Mouse (Mus musculus) embryo, embryonic 11 days (tissue): Measurements from ENCODE around the gene Slc6a8.

Experiments
- DNase-seq: peaks from one replicate; pipeline ENCODE4 v3.0.0-alpha.2; 2015

The Slc6a8 gene

DNA sequence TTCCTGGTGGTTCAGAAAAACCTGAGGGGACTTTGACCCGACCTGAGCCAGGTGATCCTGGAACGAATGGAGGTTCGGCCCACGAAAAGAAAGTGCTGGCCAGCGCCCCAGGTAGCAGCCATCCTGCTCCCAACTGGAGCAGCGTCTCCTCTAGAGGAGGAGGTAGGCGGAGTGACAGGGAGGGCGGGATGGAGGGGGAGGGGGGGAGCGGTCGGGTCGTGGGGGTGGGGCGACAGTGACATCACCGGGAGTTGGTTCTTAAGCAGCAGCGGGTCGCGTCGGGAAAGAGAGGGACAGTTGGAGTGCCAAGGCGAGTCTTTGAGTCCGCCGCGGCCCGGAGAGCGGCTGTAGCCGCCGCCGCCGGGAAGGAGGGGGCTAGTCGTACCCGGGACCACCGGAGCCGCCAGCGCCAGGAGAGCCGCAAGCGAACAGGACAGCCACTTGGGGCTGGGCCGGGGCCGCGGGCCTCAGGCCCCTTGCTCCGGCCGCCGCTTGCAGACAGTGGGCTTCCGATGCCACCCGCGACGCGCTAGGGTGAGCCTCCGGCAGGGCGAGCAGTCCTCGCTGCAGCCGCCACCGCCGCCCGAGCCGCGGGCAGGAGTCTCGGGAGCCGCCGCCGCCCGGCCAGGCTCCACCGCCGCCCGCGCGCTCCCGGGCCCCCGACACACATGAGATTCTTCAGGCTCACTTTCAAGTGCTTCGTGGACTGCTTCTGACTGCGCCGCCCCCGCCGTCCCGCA, at the start of gene Slc6a8:
Gene Slc6a8, plus strand, starts transcription at position 272 of the 740 bp plus-strand sequence.
- peak; percentile 79 for DNase-seq

DNA sequence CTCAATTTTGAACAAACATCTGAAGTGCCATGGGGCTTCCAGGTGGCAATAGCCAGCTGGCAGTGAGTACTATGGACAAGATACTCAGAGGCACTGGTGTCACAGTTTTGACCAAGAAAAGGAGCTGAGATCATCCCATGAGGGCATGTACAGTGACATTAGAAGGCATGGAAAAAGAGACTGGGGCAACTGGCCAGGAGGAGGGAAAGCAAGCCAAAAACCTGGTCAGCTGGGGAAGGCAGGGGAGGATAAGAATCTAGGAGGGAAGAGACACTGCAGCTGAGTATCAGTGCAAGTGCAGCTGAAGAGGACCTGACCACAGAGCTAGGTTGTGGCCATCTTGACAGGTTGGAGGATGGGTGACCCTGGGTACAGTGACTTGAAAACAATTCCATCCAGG, 46.0 kb upstream of the Slc6a8 start:
- DNase-seq, result no peak

DNA sequence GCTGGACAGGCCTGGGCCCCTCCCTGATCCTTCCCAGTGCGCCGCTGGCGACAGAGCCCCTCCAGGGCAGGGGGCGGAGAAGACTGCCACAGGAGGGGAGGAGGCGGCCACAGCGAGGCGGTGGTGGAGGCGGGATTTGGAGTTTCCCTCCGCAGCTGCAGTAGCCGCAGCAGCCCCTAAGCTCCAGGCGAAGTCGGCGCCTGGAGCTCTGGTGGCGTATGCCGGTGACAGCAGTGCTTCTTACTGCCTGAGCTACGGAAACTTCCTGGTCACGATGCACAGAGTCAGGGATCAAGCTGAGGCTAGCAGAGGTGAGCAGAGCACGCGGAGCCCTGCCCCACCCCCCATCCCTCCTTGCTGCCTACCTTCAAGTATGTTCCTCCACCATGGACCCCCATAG, 37.5 kb upstream of the Slc6a8 start:
- DNase-seq, result peak; percentile 37

DNA sequence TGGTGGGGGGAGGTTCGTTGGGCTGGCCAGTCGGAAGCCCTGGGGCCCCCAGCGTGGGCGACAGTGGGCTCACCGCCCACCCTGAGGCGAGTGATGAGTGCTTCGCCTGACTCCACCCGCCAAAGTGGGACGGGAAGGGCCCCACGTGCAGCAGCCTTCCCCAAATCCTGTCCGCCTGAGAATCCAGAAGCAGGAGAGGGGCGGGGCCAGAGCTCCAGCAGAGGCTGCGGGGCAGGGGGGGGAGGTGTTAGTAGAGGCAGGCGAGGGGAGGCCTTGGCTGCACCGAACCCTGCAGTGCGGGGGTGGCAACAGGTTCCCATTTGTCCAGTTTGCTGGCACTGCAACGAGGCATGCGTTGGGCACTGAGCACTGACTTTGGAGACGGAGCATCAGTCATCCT, 35.5 kb upstream of the Slc6a8 start:
- peak; percentile 29 for DNase-seq

DNA sequence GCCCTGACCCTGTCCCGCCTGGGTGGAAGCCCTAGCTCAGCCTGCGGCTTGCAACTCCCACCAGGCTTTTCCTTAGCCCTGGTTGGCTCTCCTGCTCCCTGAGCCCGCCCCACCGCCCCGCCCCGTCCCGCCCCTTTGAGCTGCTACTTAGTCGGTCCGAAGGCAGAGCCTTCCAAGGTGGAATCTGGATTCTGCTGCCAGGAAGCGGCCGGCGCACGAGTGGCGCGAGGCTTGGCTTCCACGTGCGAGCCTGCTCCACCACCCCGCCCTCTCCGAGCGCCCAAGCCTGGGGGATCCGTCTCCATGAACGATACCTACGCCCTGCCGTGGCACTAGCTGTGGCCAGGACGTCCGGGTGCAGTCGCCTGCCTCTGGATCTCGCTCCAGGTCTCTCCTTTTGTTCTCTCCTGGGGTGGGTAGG, 33.7 kb upstream of the Slc6a8 start, which contains the start of gene Dusp9:
Gene Dusp9, plus strand, starts transcription at position 165 of the 421 bp plus-strand sequence.
- DNase-seq, result peak; percentile 76

DNA sequence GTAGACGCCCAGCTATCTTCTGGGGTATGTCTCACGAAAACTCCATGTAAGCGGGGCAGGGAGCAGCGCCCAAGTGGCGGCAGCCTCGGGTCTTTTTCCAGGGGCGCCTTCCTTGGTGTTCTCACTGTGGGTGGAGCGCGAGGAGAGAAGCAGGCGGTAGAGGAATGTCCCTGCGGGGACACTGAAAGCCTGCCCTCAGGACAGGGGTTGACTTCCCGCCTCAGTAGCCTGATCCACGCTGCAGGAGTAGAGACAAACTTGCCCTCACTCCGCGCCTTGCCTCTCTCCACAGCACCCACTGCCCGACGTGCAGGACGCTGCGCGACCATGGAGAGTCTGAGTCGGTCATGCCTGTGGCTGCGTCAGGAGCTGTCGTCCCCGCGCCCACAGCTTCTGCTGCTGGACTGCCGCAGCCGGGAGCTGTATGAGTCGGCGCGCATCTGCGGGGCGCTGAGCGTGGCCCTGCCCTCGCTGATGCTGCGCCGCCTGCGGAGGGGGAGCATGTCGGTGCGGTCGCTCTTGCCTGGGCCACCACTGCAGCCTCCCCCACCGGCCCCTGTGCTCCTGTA, 33.0 kb upstream of the Slc6a8 start:
- DNase-seq, result peak; percentile 52

DNA sequence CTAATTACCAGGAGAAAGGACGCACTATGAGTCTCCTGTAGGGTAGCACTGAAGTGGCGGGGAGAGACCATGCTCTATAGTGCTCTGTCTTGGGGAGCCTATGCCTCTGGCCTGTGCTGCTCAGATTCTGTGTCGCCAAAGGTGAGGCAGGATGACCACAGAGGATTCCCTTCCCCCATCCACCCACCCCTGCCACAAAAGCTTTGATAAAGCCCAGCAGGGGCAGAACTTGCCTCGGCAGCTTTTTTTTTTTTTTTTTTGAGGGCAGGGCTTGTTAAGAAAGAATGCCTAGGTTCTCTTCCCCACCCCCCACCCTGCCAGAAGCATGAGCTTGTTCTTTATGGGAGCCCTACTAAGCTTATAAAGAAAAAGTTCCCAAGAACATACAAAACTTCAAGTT, 27.8 kb upstream of the Slc6a8 start:
- no peak for DNase-seq

DNA sequence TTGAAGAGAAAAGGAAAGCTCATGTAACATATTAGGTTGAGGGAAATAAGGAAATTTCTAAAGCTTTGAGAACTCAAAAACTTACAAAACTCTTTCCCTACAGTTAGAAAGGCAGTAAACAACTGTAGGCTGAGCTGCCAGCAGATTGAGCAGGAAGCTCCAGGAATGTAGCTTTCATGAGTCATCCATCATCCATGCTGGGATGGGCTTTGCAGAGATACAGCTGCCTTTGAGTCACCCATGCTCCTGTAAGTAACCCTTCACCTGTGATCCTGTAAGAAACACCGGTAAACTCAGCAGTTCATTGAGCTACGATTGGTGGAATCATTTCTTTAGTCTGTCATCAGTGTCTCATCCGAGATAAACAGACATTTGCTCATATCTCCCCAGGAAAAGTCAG, 22.1 kb upstream of the Slc6a8 start:
- DNase-seq, result no peak

DNA sequence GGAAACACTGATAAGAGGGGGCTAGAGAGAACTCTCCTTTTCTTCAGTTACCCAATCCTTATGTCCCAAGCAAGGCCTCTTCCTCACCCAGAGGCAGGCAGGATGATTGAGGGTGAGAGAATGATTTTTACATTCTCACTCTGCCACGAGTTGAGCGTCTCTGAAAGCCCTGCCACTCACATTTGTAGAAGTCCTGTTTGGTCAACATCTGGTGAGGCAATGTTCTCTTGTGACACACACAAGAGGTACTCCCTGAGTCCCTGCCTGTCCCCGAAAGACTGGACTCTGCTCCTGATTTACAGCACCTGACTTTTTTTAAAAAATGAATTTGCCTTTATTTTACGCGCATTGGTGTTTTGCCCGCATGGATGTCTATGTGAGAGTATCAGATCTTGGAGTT, 19.6 kb upstream of the Slc6a8 start:
- no peak for DNase-seq

DNA sequence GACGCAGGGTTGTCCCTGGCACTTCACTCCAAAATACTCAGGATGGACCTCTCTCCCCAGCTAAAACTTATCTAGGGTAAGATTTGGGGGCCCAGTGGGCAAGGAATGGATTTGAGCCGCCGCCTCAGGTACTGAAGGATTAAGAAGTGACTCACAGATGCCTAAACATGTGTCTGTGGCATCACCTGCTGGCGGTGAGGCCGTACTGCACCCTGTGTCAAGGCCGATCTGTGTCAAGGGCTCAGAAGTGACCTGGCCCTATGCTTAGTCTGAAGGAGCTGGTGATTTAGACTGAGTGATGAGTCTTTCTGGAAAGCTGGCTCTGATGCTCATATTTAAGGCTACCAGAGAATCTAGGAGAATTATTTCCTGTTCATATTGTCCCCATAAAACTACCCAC, 18.8 kb upstream of the Slc6a8 start:
- peak; percentile 73 for DNase-seq

DNA sequence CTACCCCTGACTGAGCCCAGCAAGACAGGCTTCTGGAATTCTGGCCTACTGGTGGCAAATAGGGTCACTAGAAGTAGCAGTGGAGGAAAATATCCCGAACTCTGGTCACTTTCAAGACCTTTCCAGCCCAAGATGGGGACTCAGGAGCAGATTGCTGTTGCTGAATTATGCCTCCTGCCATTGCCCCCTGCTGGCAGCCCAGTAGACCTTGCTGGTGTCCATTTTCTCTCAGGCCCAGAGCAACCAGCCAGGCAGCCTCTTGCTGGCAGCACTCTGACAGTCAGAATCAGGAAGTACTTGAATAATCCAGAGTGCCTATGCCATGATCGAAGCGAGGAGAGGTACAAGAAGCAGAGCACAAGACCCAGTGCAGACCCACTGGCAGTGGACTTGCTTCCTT, 17.4 kb upstream of the Slc6a8 start:
- DNase-seq, result peak; percentile 48

DNA sequence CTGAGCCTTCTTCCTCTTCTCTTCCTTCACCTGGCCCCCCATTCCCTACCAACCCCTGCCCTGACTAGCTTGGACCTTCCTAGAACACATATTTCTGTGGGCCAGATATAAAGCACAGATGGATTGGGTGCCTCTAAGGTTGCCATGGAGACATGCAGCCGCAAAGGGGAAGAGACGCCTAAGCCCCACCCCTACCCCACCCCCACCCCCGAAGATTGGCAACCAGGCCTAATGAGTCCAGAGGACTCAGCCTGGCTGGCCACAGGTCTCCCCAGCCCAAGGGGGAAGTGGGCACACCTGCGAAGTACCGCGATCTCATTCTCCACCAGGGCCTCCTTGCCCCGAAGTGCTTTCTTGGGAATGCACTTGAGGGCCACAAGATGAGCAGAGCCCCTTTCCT, 14.6 kb upstream of the Slc6a8 start:
- DNase-seq, result no peak

DNA sequence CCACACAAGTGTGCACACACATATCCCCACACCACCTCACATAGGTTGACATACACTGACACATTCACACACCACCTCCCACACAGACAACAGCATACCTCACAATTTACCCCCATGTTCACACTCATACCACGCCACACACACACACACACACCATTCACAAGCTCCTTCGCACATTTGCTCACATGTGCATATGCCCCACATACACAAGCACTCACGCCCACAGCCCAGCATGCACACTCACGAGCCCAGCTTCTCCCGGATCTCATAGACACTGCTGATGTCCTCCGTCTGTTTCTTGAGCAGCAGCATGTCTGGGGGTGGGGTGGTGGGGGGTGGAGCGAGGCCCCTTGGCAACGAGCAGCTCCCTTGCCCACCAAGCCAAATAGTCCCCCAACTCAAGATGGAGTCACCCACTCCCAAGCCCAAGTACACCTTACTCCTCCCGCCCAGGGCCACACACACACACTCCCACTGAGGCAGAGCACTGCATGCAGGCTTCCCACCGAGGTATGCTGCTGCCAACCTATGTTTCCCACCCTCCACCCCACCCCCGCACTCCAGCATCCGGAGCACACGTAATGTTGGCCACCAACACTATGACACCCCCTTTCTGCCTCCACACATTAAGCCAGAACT, 13.9 kb upstream of the Slc6a8 start:
- no peak for DNase-seq

DNA sequence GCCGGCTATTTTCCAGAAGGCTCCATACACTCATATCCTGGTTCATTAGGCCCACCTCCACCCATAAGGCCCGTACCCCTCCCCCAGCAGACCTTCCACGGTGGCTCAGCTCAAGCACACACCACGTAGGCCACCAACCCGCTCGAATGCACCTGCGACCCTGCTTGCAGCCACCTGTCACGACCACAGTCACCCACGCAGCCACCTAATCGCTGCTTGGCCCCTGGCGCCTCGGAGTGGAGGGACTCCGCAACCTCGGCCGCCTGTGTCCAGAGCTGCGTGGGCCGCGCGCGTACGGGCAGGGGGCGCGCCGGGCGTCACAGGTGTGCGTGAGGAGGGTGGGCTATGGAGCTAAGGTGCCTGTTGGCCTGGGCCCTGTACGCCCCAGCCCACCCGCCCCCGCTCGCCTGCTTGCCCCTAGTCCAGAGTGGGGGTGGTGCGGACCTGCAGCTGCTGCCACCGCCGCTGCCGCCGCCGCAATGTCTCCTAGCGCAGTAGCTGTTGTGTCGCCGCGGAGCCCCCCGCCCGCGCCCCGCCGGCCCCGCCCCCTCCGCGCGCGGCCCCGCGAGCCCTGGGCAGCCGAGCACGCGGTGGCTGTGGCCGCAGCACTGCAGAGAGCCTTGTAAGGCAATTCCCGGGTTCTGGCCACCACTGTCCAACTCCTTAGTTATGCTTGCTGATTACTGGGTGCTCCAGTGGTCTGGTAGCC, 13.2 kb upstream of the Slc6a8 start, which contains the start of gene Pnck:
Gene Pnck, minus strand, starts transcription at position 543 of the 709 bp plus-strand sequence.
- peak; percentile 54 for DNase-seq

DNA sequence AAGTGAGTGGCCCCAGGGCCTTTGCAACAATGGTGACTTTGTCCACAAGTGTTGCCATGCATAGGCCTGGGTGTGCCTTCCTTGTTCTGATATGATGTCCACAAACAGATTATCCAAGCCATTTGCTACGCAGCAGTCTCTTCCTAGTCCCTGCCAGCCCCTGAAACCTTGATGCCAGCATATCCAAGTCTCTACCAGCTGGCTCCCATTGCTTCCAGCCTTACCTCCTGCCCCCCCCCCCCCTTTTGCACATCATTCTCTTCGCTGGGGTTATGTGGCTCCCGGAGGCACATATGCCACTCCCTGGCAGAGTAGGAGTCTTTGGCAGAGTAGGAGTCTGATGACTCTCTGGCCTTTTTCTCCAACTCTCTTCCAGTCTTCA, 12.7 kb upstream of the Slc6a8 start:
- DNase-seq, result no peak

DNA sequence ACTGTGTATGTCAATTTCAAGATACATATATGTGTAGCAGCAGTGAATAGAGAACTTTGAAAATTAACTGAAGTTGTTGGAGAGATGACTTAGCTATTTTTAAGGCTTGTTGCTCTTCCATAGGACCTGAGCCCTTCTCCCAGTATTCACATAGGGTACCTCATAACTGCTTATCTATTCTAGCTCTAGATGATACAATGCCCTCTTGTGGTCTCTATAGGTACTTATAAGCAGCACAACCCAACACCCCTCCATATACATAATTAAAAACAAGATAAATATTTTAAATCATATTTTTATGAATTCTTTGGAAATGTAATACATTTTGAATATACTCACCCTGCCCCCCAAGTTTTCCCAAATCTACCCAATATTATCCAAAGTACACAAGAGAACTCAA, 9.8 kb upstream of the Slc6a8 start:
- DNase-seq, result peak; percentile 13

DNA sequence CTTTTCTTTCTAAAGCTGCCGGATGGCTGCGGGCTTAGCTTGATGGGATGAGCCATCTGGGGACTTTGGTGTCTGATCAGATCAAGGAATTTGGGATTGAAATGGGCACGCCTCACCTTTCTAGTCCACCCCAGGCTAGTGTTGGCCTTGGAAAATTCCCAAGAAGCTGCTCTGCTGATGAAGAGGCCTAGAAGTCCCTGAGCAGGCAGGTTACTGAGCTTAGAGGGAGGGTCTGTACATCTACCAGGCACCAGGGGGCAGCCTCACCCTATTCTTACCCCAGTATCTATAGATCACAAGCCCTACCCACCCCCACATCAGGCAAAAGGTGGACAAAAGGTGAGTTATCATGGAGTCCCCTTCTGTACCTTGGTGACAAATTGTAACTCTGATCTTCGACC, 919 bp upstream of the Slc6a8 start:
- peak; percentile 69 for DNase-seq

DNA sequence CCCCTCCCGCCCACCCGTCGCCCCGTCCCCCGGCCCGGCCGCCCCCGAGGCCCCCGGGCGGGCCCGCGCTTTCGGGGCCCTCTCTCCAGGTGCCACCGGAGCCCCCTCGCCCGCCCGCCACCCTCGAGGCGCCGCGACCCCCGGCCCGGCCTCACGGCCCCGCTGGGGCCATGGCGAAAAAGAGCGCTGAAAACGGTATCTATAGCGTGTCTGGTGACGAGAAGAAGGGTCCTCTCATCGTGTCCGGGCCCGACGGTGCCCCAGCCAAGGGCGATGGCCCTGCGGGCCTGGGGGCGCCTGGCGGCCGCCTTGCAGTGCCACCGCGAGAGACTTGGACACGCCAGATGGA, 643 bp downstream of the Slc6a8 start:
- DNase-seq, result peak; percentile 10

DNA sequence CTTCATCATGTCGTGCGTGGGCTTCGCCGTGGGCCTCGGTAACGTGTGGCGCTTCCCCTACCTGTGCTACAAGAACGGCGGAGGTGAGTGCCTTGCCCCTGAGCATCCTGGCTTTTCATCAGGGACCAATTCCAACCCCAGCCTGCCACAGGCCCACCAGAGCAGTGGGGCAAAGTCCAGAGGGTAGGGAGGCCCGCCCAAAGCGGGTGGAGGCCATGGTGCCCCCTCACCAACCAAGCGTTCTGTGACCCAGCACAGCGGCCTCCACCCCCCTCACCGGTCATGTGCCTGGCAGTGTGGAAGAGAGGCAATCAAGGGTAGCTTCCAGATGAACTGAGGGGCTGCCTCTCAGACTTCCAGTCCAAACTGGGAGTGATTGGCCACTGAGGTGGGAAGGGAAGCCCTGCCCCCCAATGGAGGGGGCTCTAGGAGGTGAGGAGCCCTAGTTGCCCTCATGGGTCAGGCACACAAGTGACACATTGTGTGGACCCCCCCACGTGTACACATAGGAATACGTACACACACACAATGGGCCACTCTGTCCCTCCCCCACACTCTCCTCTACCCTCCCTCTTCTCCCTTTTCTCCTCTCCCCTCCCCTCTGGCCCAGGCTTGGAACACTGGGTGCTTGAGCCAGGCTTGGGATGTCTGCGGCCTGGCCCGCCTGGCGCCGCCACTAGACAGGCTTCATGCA, 1.2 kb downstream of the Slc6a8 start:
- peak; percentile 28 for DNase-seq

DNA sequence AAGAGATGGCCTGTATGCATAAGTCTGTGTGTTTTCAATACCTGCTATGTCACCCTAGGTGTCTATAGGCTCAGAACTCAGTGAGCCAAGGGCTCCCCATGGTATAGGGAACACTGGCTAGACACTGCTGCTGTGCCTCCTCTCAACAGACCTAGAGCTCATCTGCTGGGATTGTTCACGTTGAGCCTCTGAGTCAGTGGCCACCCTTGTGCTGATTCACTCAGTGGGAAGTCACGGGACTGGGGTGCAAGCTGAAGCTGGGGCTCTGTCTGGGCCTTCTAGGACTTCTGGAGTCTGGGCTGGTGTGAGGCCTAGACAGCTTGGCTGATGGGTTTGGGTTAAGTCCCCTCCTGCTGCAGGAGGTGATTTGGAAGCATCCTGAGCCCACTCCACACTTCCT, 2.3 kb downstream of the Slc6a8 start:
- no peak for DNase-seq

DNA sequence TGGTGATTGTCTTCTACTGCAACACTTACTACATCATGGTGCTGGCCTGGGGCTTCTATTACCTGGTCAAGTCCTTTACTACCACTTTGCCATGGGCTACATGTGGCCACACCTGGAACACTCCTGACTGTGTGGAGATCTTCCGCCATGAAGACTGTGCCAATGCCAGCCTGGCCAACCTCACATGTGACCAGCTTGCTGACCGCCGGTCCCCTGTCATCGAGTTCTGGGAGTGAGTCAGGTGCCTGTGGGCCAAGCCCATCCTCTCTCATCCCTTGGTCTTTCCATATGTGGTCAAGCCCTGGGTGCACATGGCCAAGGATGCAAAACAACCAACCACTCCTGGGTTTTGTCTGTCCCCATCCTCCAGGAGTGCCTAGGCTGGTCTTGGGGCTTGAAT, 3.7 kb downstream of the Slc6a8 start:
- no peak for DNase-seq

DNA sequence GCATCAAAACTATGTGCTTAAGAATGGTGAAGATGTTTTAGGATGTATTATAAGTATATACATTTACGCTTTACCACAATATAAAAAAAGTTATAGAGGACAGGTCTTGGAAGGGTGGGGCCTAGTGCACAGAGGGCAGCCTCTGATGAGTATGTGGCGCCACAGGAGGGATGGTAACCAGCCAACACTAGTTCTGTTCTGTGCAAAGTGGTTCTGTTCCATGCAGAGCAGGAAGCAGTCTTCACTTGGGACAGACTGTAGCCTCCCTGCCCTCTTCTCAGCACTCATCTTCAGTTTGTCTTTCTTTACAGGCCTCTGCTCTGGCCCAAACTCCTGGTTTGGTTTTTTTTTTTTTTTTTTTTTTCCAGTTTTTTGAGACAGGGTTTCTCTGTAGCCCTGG, 11.2 kb downstream of the Slc6a8 start:
- no peak for DNase-seq

DNA sequence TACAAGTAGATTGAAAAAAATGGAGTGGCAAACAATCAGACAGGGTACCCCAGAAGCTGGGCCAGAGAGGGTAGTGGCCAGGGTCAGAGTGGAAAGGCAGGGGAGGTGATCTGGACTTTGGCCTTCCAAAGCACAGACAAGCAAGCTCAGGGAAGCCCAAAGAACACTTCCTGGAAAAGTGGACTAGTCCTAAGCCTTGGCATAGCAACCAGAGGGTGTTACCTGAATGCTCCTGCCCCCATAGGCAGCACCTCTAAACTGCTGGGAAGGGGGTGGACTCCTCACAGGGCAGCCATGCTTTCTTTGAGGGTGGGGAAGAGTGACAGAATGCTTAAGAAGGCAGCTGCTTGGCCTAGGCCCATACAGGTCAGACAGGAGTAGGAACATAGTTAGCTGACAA, 12.0 kb downstream of the Slc6a8 start:
- DNase-seq, result no peak
